Mouse (Mus musculus): ENCODE measurements at regions not wholly inside any gene's neighbourhood (a gene's known extent, or its start where the extent isn't known, plus 50 kb on each side); places are given as distances from the start of the nearest gene placed in this dataset.
A peak's percentile ranks its signal among the peaks of the same experiment; 100 is the strongest.

DNA sequence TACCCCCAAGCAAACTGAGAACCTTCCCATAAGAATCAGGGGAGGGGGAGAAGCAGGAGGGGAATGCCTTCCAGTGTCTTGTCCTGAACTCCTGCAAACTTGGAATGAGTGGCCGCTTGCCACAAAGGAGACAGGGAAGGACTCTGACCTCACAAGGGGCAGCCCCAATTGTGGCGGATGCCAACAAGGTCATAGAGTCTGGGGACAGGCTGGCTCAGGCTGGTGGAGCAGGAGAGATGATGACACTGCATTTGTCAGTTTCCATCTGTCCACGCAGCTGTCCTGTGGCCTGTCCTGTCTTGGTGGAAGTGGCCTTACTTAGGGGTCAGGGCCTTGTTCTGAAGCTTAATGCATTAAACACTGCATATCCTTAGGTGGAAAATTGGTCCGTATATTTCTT, 414.4 kb upstream of the Nr5a2 start:
- no peak for DNase-seq

DNA sequence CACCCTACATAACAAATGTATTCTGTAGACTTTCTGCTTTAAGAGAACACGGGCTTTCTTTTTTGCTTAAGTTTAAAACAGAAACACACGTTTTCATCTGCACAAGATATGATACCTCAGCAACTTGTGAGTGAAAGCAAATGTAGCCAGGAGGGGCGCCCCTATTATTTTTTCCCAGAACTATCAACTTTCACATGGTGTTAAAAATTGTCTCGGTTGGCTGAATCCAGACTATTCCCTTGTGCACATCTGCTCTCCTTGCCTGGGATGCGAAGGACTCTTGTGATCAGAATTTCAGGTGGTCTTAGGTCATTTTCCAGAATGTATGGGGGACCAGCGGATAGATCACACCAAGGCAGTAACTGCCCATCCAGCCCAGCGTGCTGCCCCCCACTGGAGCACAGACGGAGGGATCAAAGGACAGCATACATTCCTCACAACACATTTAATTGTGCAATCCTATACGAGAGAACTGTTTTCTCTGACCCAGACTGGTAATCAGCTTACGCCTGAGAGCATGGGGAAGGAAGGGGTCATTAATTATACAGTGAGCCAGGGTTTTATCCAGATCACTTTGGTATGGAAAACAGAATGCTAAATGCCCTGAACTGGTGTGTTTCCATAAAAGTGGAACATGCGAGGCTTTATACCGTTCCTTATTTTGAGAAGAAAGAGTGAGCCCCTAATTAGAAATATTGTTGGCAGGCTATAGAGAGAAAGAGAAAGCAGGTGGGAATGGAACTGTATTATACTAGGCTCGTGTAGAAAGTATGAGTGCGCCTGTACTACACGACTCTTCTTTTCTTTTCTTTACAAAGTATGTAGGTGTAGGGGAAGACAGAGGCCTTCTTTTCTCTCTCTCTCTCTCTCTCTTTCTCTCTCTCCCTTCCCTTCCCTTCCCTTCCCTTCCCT, 413.5 kb upstream of the Nr5a2 start:
- no peak for DNase-seq

DNA sequence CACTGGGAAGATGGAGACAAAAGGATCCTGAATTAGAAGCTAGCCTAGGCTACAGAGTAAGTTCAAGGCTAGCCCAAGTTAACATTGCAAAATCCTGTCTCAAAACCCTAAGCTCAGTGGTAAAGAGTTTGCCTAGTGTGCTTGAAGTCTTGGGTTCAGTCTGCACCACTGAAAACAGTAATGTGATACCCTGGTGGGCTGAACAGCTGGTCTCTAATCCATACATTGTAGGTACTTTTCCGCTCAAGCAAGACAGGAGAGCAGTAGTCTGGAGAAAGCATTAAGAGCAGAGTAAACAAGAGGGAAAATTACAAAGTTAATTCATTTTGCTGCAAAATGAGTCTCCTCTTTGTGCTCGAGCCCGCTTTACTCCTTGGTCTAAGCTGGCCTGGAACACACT, 412.0 kb upstream of the Nr5a2 start:
- no peak for DNase-seq

DNA sequence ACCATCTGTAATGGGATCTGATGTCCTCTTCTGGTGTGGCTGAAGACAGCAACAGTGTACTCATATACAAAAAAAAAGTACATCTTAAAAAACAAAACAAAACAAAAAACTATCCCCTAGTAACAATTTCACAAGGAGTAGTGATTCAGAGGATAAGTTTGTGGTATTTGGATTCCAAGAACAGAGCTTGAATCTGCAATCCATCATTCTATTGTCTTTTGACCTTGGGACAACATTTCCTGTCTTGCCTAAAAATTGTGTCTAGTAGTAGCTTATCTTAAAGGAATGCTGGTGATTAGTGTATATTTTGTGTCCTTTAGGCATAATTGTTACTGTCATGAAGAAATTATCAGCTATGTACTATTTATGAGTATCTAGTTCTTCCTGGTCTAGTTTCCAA, 404.1 kb upstream of the Nr5a2 start:
- no peak for DNase-seq

DNA sequence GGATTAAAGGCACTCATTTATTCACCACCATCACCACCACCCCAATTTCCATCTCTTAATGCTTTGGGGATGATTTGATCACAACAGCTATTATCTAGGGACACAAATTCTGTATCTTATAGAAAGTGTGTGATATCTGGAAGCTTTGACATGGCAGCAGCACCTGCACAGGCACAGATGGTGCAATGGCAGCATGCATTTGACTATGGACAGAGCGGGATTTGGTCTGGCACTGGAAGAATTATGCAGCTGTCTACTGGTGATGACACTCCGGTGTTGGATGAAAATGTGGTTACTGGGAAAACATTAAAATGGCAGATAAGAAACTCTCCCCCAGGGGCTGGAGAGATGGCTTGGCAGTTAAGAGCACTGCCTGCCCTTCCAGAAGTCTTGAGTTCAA, 403.7 kb upstream of the Nr5a2 start:
- no peak for DNase-seq

DNA sequence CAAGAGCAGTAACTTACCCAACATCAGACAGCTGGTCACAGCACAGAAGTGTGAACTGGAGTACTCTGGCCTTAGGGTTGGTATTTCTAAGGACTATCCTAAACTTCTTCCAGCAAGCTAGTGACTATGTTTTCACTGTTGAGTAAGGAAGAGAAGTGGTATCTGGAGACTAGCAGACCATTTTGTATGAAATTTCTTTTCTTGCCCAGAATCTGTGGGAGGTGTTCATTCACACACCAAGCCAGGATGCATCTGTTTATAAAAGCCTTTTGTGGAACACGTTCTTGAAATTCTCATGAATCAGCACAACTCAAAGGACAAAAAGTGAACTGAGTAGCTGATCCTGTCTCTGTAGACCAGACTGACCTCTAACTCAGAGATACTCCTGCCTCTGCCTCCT, 403.3 kb upstream of the Nr5a2 start:
- no peak for DNase-seq

DNA sequence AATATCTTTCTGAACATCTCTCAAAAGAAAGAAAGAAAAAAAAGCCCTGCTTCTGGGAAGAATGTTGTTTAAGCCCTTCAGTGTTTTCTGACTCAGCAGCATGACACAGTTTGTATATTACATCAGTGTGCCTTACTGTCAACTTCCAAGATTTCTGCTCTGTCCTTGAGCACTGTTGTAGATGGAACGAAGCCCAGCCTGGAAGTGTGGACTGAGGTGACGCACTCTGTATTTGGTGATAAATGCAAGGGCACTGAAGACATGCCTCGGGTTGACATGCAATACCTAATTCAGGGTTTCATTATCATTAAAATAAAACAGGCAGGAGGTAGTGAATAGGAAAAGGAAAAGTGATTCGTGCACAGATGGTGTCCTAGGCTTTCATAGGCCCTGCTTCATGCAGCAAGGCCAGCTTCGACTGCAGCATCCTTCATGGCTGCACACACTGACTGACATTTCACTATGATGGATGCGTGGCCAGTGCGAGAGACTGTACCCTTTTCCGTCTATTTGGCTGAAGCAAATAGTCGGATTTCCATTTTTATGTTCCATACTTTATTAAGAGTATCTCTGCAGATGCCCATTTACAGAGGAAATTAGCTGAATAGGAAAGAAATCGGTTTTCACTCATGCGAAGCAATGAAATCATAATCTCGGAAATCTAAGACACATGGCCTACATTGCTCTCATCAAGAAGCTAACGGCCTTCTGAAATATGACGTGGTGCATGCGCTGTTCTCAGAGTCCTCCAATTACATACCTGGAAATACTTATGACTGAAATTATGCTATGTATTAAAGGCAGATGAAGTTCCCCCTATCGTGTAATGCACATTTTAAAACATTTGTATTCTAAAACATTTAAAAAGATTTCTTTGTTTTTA, 400.7 kb upstream of the Nr5a2 start:
- DNase-seq, result no peak

DNA sequence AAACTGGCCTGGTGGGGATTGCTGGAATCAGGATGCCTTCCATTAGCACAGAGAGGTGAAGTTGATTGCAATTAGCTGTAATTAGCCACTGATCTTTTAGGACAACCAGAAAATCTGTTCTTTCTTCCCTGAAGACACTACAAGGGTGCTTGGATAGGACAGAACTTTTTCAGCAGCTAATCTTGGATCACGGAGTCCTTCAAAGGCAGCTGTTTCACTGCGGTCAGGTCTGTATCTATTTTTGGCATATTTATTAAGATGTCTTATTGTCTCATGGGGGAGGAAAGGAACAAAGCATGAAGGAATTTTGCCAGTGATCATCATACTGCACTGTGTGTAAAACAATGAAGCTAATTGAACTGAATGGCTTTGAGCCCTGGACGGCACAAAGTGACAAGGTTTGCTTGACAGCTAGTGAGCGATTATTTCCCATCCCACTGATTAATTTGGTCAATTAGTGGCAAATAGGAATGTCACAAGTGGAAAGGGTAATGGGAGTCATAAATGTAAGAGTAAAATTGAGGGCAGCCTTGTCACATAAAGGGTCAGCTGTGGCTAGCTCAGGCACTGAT, 395.8 kb upstream of the Nr5a2 start:
- no peak for DNase-seq

DNA sequence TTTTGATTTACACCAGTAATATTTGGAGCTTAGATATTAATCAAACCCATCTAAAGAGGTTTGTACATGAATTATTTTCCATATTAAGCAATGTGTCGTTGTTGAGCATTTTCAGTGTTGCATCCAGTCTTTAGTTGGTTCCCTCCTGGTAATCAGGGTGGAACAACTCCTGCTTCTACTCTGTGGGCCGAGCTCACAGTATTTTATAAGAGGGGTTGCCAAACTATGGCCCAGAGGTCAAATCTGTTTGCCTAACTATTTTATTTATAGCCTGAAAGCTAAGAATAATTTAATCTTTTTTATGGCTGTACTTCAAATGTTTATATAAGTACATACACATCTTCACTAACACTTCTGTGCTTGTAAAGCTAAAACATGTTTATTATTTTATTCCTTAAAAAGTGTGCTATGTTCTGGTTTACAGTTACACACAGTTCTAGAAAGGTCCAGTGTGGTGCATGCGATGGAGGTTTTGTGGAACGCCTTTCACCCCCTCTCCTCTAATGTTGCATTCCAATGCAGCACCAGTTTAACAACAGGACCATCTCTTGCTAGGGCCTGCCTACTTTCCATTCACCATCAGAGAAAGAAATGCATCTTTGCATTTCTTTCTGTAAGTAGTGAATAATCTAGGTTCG, 392.3 kb upstream of the Nr5a2 start:
- DNase-seq, result no peak

DNA sequence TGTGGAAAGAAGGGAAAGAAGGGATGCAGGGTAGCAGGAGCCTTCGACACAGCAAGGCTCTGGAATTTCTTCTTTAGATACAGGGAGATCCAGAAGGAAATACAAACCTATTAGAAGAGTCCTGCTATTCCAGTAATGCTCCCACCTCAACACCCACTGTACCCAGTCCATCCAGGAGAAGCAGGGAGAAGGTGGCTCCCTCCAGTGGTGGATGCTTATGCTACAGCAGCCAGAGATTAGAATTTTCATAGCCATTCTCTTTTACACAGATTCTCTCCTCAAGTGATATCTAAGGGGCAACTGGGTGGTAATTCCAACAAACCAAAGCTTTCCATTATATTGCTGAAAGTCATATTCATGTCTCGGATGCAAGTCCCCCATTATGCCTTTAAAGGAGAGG, 373.9 kb upstream of the Nr5a2 start:
- DNase-seq, result no peak

DNA sequence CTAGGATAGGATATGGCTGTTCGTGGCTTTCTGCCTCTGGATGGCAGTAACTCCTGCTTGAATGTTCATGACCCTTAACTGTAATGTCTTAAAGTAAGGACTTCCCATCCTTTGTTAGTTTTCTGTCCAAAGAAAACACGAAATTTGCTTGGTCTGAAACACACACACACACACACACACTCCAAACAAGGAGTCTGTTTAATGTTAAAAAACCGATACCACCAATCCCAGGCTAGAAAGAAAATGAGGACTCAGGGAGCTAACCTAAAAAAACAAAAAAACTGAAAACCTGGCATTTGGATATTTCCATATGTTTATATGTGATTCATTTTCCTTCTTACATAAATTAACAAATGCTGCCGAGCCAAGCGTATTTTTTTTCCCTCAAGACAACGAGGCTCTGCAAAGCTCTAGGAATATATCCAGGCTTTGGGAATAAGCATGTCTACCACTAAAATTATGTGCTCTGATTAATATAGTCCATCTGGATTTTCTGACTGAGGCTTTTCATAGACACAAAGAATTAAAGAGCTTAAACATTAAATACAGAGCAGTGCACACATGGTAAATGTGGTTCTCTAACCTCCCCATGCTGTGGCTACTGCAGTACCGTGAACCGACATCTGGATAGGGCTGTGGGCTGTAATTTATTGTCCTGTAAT, 372.0 kb upstream of the Nr5a2 start:
- DNase-seq, result no peak

DNA sequence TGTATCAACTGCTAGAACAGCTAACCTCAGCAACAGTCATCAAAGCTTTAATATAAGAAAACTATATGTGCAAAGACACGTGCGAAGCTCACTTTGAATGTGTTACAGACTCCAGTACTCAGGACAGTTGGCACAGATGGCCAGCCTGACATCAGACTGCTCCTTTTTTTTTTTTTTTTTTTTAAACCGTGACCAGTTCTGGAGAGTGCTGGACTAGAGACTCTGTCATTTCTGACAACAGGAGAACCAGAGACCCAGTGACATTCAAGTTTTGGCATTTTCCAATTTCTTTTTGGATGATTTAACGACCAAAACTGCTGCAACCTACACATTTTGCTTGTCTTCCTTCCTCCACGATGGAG, 371.5 kb upstream of the Nr5a2 start:
- DNase-seq, result no peak

DNA sequence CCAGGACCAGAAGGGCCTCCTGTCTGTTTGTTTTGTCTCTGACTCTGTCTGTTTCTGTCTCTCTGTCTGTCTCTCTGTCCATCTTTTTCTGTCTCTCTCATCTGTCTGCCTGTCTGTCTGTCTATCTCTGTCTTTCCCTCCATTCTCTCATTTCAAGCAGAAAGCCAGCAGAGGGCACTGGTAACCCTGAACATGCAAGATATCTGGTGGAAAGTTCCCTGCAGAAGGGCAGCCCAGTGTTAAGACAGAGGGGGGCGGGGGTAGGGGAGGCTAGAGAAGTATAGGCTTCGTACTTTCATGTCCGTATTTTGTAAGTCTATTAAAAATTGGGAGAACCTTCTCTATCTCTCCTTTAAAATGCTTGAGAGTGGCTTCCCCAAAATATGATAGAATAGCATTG, 370.4 kb upstream of the Nr5a2 start:
- peak; percentile 23 for DNase-seq

DNA sequence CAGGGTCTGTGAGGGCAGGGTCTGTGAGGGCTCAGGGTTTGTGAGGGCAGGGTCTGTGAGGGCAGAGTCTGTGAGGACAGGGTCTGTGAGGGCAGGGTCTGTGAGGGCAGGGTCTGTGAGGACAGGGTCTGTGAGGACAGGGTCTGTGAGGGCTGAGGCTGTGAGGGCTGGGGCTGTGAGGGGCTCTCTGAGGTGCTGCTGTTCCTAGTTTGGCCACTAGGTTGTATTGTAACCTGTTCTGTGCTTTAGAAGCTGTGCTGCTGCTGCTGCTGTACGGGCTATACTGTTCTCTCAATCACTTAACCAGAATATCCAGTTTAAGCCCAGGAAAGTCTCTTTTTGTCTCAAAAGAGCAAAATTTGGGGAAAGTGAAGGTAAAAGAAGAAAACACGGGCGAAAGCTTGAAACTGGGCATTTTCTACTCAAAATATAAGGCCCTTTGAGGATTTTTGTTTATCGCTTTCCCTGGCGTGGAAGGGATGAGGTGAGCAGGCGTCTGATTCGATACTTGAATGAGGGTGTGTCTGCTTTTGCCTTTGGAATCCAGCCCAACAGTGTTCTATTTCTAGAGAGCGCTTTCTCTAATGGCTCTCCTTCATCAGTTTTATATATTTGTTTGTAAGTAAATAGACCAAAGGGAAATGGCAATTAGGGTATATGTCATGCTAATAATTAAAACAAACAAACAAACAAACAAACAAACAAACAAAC, 363.8 kb upstream of the Nr5a2 start:
- DNase-seq, result no peak

DNA sequence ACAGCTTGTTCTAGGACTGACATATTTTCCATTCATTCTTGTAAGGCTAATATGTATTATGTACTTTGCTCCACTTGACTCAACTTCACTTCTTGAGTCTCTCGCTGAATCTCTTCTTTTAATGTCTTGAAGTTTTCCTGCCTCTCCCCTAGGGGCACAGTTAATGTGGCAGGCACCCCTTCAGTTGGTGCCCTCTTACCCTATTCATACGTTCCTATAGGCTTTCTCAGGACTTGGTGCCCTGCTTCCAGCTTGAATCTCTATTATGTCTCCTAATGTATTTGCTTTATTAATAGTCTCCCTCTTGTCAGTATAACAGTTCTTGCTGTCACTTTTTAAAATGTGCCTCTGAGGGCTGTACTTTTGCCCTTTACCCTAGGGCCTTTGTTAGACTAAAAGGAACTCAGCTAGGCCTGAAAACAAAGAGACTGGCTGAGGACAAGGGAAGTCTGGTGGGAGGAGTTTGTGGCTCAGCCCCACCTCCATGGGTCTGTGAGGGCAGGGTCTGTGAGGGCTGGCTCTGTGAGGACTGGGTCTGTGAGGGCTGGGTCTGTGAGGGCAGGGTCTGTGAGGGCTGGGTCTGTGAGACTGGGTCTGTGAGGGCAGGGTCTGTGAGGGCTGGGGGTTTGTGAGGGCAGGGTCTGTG, 362.9 kb upstream of the Nr5a2 start:
- no peak for DNase-seq

DNA sequence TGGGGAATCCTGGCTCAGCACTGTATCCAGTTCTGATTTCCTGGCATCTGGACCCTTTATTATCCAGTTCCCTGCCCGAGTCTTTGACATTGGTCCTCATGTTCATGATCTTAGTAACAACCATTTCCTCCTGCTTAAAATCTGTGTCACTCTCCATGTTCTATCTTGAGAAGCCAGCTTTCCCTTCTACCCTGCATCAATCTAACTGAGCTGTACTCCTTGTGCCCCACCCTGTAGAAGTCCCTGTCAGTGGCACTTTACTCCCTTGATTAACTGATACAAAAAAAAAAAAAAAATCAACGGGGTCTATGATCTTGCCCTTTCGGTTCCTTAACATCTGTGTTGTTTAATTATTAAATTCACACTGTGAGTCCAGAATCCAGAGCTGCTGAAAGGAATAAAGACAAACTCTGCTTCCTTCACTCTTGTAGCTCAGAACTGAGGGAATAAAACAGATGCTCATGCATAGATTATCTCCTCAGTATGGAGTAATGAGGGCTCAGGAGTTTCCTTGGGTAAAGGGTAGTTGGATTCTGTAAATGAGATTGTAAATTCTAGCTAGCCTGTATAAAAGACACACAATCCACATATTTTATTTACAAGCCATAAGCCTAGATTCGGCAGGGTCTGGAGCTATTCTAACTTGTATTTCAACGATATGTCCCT, 342.6 kb upstream of the Nr5a2 start:
- DNase-seq, result no peak

DNA sequence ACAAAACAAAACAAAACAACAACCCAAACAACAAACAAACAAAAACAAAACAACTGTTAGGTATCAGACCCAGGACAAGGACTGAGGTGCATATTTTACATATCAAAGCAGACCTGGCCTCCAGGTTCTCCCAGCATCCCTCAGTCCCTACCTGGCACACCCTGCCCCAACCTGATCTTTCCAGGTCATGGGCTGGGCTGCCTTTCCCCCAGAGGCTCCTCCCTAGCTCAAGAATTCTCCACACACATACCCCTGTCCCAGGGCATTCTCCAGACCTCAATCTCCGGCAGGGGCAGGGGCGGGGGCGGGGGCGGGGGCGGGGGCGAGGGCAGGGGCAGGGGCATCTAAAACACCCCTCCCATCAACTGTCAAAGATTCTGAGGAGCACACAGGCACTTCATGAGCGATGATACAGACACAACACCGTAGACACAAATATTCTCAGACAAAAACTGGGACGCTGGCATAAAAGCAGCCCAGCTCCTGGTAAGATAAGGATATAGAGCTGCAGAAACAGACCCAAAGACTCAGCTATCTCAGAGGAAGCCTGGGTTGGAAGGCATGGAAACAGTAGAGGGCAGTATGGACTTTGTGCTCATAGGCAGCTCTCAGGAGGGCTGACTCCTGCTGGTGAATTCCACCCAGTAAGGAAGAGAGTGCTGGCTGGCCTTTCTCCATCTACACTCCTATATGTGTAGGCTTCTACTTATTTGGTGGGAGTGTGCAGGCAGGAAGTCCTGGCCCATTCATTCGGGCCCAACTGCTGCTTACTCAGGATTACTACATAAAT, 337.7 kb upstream of the Nr5a2 start:
- DNase-seq, result no peak

DNA sequence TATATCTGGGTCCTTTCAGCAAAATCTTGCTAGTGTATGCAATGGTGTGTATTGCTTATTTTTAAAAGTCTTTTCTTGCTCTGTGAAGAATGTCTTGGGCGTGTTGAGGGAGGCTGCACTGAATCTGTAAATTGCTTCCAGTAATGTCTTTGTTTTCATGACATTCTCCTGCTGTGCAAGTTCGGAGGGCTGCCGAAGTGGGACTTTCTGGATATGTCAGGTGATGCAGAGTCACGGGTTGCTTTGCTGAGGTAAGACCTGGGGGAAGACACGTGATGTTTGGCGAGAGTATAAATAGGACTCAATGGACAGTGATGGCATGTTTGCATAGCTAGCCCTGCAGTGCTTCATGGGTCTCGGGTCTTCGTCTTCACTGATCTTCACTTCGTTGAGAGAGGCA, 329.2 kb upstream of the Nr5a2 start:
- DNase-seq, result no peak

DNA sequence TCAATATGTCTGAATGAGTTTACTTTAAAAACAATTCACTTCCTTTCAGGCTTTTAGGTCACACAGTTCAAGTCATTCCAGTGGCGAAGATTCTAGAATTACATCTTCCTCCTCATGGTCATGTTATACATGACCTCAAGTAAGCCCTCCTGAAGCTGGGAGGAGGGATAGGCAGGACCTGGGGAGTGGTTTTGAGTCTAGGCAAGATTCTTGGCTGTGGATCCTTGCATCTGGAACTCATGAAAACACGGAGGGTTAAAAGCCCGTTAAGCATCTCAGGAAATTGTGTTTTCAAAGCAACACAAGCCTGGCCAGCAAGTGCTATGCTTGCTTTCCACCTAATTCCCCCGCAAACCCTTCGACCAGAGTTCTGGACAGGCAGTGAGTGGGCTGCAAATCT, 323.0 kb upstream of the Nr5a2 start:
- no peak for DNase-seq

DNA sequence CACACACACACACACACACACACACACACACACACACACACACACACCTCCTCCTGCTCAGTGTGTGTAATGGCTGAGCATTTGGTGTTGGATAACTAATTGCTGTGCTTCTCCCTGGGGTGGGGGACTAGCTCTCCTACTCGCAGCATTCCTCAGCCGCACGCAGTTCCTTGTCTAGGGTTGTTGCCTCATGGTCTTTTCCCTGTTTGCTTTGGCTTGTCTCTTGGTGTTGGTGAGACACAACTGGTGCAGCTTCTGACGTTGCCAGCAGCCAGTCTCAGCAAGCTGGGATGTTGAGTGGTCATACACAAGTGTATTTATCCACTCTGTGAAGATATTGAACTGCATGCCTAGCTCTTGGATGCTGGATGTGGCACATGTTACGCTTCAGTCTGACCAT, 322.2 kb upstream of the Nr5a2 start:
- no peak for DNase-seq
